Mouse (Mus musculus) mouse trophoblast stem cell (cell line): ENCODE data around the gene Cdca5.

Source experiments
- in situ Hi-C, 2 experiments: fragments of 300-500 bp; cut with MseI, MboI; formaldehyde crosslinking; loops; 2 replicates in 1 of 2; 3 replicates in 1 of 2; pipeline ENCODE4 v1.15.1; 2025

Cdca5 gene

DNA sequence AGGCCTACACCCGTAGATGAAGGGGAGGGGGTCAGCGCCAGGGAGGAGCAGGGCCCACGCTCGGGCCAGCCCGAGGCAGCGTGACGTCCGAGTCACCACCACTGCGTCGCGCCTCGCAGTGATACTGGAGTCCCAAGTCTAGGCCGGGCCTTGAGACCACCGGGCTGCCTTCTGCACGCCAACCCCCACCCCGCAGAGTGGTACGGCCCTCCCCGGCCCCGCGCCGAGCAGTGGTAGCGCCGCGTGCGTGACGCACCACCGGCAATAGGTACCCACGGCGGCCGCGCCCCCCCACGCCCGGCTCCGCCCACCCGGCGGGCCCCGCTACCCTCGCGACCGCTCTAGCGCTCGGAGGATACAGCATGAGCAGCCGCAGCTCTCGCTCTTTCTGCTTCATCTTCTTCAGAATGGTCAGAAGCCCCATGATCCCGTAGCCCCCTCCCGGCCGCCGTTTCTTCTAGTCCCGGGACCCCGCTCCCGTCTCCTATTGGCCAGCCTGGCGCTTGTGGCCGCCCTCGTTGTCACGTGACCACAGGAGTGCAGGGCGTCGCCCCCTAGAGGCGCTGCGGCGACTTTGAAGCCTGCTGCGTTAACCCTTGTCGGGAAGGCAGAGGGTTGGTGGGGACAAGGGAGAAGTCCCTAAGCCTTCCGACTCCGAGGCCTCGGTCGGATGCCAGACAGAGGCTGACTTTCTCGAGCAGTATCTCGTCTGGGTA is 56.1 kb downstream of the Cdca5 start, which contains the start of gene Batf2:
Batf2 (plus strand) TSS at position 306 of the 716 bp plus-strand sequence.
- in situ Hi-C loops = no loop called here

DNA sequence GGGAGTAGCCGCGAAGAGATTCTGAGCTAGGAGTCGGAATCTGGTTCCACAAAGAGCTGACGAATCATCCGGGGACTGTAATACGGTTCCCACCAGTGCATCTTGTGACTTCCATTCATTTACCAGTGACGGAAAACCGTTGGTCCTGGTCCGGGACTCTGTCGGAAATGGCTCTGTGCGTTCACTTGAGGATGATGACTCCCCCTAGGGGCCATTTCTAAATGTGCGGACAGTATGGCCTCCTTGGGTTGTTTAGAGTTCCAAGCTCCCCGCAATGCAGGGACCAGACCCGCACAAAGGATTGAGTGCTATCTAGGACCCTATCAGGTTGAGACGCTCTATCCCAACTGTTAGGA is 56.6 kb downstream of the Cdca5 start, which contains the start of gene Arl2:
Arl2 (minus strand) TSS at position 155 of the 356 bp plus-strand sequence.
- in situ Hi-C loops = no loop called here
